Mouse (Mus musculus) macrophage (primary cell): ENCODE results near the gene Gm37240. TPM values are rescaled to one million over a fixed set of nuclear protein-coding genes. Genes with fewer than 3 reads are reported as not detected.

Experiments used
- H3K27ac ChIP-seq: fragments of 350-480 bp; formaldehyde crosslinking; 2 replicates; pipeline ENCODE4 v1.9.0; 2021
- H3K36me3 ChIP-seq: fragments of 350-480 bp; formaldehyde crosslinking; 2 replicates; pipeline ENCODE4 v1.9.0; 2021; ENCODE audit errors: inconsistent target
- H3K4me3 ChIP-seq: fragments of 350-480 bp; formaldehyde crosslinking; 2 replicates; pipeline ENCODE4 v1.9.0; 2021; ENCODE audit errors: inconsistent target
- H3K79me2 ChIP-seq: fragments of 350-480 bp; formaldehyde crosslinking; 2 replicates; pipeline ENCODE4 v1.9.0; 2021; ENCODE audit errors: inconsistent target
- WGBS: methylation state at CpG from one replicate; pipeline ENCODE4 v1.1.7; 2026; ENCODE audit warnings: inconsistent platforms; ENCODE audit not compliant: missing documents; 5-methylcytosine and 5-hydroxymethylcytosine counted together
- polyA plus RNA-seq: library from polyadenylated mRNA; stranded (reverse); fragments of 250-400 nt; gene quantifications from 3 replicates; pipeline ENCODE4 v1.2.4, GENCODE M21; 2018; ENCODE audit warnings: inconsistent platforms

Gene Gm37240
- polyA plus RNA-seq, 1 experiment from 2014 or later = not detected

GRCm38 (mm10) chr3:85124924-85125323 lies 762.4 kb downstream of the Gm37240 start:
- WGBS = 88% methylated on average over 6 of the region's 6 CpGs

GRCm38 (mm10) chr3:85124410-85124809 lies 762.9 kb downstream of the Gm37240 start:
- Histone ChIP-seq H3K27ac (no peak overlapping the region), H3K4me3 (no peak overlapping the region), H3K36me3 (no peaks in the 10 kb centered on the region), H3K79me2 (no peaks in the 10 kb centered on the region)
- 97% methylated on average over 5 of the region's 7 CpGs for WGBS

More at GRCm38 (mm10) chr3:85124924-85125323, 762.4 kb downstream of the Gm37240 start:
- Histone ChIP-seq H3K27ac (no peak overlapping the region), H3K36me3 (no peaks in the 10 kb centered on the region), H3K4me3 (no peak overlapping the region), H3K79me2 (no peaks in the 10 kb centered on the region)

- Histone ChIP-seq H3K4me3 (no peak overlapping the region), H3K27ac (no peak overlapping the region), H3K36me3 (no peaks in the 10 kb centered on the region), H3K79me2 (no peaks in the 10 kb centered on the region)
- 76% methylated on average over 5 of the region's 5 CpGs for whole genome bisulfite sequencing
Measured at GRCm38 (mm10) chr3:85117702-85118101, 769.6 kb downstream of the Gm37240 start.

- Histone ChIP-seq H3K4me3 (no peak overlapping the region), H3K27ac (no peak overlapping the region), H3K36me3 (no peaks in the 10 kb centered on the region), H3K79me2 (no peaks in the 10 kb centered on the region)
- WGBS = 71% methylated on average over 7 of the region's 7 CpGs
Measured at GRCm38 (mm10) chr3:85117014-85117413, 770.3 kb downstream of the Gm37240 start.

- no peaks in the 10 kb centered on the region for H3K79me2 ChIP-seq
- 62% methylated on average over 7 of the region's 7 CpGs for WGBS
- H3K4me3 ChIP-seq = no peak overlapping the region
- no peaks in the 10 kb centered on the region for H3K36me3 ChIP-seq
- no peak overlapping the region for H3K27ac ChIP-seq
Measured at GRCm38 (mm10) chr3:85115959-85116543, 771.3 kb downstream of the Gm37240 start.

GRCm38 (mm10) chr3:85113565-85113964 lies 773.8 kb downstream of the Gm37240 start:
- Histone ChIP-seq H3K27ac (no peak overlapping the region), H3K4me3 (no peak overlapping the region), H3K36me3 (no peaks in the 10 kb centered on the region), H3K79me2 (no peaks in the 10 kb centered on the region)
- WGBS = 0% methylated on average over 1 of the region's 1 CpGs

GRCm38 (mm10) chr3:85110762-85111161 lies 776.6 kb downstream of the Gm37240 start:
- Histone ChIP-seq H3K79me2 (no peaks in the 10 kb centered on the region), H3K36me3 (no peaks in the 10 kb centered on the region), H3K4me3 (no peak overlapping the region), H3K27ac (no peak overlapping the region)
- 75% methylated on average over 4 of the region's 4 CpGs for WGBS

- Histone ChIP-seq H3K27ac (no peak overlapping the region), H3K36me3 (no peaks in the 10 kb centered on the region), H3K4me3 (no peak overlapping the region), H3K79me2 (no peaks in the 10 kb centered on the region)
- 86% methylated on average over 2 of the region's 2 CpGs for WGBS
Measured at GRCm38 (mm10) chr3:85109221-85109620, 778.1 kb downstream of the Gm37240 start.

- H3K79me2 ChIP-seq = no peaks in the 10 kb centered on the region
- 81% methylated on average over 3 of the region's 3 CpGs for WGBS
- H3K4me3 ChIP-seq = no peak overlapping the region
- no peak overlapping the region for H3K27ac ChIP-seq
- H3K36me3 ChIP-seq = no peaks in the 10 kb centered on the region
Measured at GRCm38 (mm10) chr3:85108396-85108795, 778.9 kb downstream of the Gm37240 start.

GRCm38 (mm10) chr3:85106956-85107355 lies 780.4 kb downstream of the Gm37240 start:
- 90% methylated on average over 9 of the region's 11 CpGs for WGBS
- H3K79me2 ChIP-seq = no peaks in the 10 kb centered on the region

GRCm38 (mm10) chr3:85104301-85104700 lies 783.0 kb downstream of the Gm37240 start:
- Histone ChIP-seq H3K79me2 (no peaks in the 10 kb centered on the region), H3K4me3 (no peak overlapping the region), H3K27ac (no peak overlapping the region), H3K36me3 (no peaks in the 10 kb centered on the region)
- WGBS = 68% methylated on average over 5 of the region's 5 CpGs

More at GRCm38 (mm10) chr3:85106956-85107355, 780.4 kb downstream of the Gm37240 start:
- Histone ChIP-seq H3K27ac (no peak overlapping the region), H3K4me3 (no peak overlapping the region), H3K36me3 (no peaks in the 10 kb centered on the region)

GRCm38 (mm10) chr3:85080882-85081558 lies 806.3 kb downstream of the Gm37240 start:
- no peak overlapping the region for H3K4me3 ChIP-seq
- H3K27ac ChIP-seq = no peak overlapping the region
- H3K36me3 ChIP-seq = no peaks in the 10 kb centered on the region
- H3K79me2 ChIP-seq = no peaks in the 10 kb centered on the region
- WGBS = 91% methylated on average over 21 of the region's 21 CpGs

GRCm38 (mm10) chr3:85064113-85064512 lies 823.2 kb downstream of the Gm37240 start:
- WGBS = 86% methylated on average over 7 of the region's 7 CpGs
- H3K4me3 ChIP-seq = no peak overlapping the region
- H3K27ac ChIP-seq = no peak overlapping the region
- H3K79me2 ChIP-seq = no peaks in the 10 kb centered on the region
- H3K36me3 ChIP-seq = no peaks in the 10 kb centered on the region

- no peak overlapping the region for H3K27ac ChIP-seq
- H3K36me3 ChIP-seq = no peaks in the 10 kb centered on the region
- WGBS = 94% methylated on average over 7 of the region's 7 CpGs
- no peak overlapping the region for H3K4me3 ChIP-seq
- no peaks in the 10 kb centered on the region for H3K79me2 ChIP-seq
Measured at GRCm38 (mm10) chr3:85060153-85060552, 827.2 kb downstream of the Gm37240 start.

- WGBS = 71% methylated on average over 6 of the region's 6 CpGs
Measured at GRCm38 (mm10) chr3:85057245-85057644, 830.1 kb downstream of the Gm37240 start.

More at GRCm38 (mm10) chr3:85057245-85057644, 830.1 kb downstream of the Gm37240 start:
- Histone ChIP-seq H3K4me3 (no peak overlapping the region), H3K79me2 (no peaks in the 10 kb centered on the region), H3K27ac (no peak overlapping the region), H3K36me3 (no peaks in the 10 kb centered on the region)
